Mouse (Mus musculus): ENCODE measurements around the gene Mb.

GRCm38 (mm10) chr15:76994413-76994812 lies 56.1 kb downstream of the Mb start:
- TF ChIP-seq POLR2A (IDR thresholded peaks at IDR 0.05; ENCODE audit: insufficient read length, low read depth): no peak
- no peak for TF ChIP-seq POLR2AphosphoS2 (IDR thresholded peaks at IDR 0.05; ENCODE audit: insufficient read length, low read depth)
- no peak for TF ChIP-seq USF1 (IDR thresholded peaks at IDR 0.05; ENCODE audit: low read depth)
- no peak for TF ChIP-seq MYOG (IDR thresholded peaks at IDR 0.05; ENCODE audit: control insufficient read depth in 1 of 3, insufficient read depth in 1 of 3, insufficient read length in 2 of 3, low read depth in 2 of 3)
- TF ChIP-seq E2F4 (IDR thresholded peaks at IDR 0.05; ENCODE audit: insufficient read depth): no peak
- TF ChIP-seq SRF (IDR thresholded peaks at IDR 0.05; ENCODE audit: control insufficient read depth, insufficient read length, low read depth): no peak
